Mouse (Mus musculus): Measurements from ENCODE around the gene Mrpl12.
A peak's percentile ranks its signal among the peaks of the same experiment; 100 is the strongest.

Mrpl12 gene

GRCm38 (mm10) chr11:120472052-120472451 is 12.4 kb upstream of the Mrpl12 start:
- DNase-seq (ENCODE audit: low spot score), result no peak

DNA sequence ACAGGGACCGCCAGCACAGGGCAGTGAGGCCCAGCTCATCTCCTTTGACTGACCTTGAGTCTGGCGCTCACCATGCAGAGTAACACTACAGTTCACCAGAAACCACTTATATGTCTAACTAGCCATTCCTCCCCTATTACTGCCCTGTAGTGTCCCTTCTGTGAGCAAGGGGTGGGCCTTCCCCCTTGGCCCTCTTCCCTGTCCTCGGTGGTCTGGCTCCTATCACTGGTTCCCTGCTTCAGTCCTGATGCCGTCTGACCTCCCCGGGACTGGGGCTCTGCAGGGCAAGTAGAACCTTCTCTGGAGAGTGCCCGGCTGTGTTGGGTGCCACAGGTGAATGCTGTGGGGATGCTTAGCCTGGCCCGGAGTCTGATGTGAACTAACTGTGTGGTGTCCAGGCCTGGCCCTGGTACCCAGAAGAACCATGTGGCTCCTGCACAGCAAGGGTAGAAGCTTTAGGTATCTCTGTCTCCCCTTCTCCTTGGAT is 922 bp upstream of the Mrpl12 start:
- no peak for DNase-seq (ENCODE audit: low spot score)

DNA sequence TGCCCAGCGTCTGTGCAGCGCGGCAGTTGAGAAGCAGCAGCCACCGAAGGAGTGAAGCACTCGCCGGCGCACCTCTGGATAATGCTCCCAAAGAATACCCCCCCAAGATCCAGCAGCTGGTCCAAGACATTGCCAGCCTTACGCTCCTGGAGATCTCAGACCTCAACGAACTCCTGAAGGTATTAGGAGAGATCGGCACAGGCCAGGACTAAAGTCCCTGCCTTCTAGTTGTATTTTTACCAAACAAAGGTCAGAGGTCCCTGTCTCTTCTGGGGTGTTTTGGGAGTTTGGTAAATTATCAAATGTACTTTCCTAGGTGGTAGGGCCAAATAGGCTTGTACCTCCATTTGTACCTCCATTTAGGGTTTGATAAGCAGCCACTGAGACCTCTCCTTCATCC is 838 bp downstream of the Mrpl12 start:
- DNase-seq (ENCODE audit: low spot score), result no peak

GRCm38 (mm10) chr11:120488516-120488915 is 4.1 kb downstream of the Mrpl12 start:
- DNase-seq (ENCODE audit: low spot score), result no peak

DNA sequence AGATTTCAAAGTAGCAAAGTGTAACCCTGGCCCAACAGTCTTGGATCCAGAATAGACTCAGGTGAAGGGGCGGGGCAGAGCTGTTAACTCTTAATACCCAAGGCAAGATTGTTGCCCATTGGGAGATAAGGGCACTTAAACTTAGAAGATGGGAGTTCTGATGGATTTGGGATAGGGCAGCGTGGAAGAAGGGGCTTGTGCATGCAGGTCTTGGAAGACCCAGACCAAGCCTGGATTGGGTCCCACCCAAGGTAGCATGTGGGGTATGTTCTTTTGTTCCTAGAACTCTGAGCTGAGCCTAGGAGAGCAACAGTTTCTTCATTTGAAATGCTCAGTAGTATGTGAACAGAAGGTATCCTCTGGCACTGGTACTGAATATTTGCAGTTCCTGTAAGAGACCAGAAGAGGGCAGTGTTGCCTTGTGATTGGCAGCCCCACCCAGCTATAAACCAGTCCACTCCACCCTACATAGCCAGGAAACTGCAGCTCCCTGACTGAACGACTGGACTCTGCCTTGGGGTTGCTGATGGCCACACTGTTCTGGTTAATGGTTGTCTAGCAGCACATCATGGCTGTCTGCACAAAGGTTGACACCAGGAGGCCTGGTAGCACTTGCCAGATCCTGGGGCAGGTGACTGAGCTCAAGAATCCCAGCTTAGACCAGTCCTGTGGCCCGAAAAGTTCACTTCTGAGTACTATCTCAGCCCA is 4.8 kb downstream of the Mrpl12 start:
- peak; percentile 92 for DNase-seq (ENCODE audit: low spot score)

DNA sequence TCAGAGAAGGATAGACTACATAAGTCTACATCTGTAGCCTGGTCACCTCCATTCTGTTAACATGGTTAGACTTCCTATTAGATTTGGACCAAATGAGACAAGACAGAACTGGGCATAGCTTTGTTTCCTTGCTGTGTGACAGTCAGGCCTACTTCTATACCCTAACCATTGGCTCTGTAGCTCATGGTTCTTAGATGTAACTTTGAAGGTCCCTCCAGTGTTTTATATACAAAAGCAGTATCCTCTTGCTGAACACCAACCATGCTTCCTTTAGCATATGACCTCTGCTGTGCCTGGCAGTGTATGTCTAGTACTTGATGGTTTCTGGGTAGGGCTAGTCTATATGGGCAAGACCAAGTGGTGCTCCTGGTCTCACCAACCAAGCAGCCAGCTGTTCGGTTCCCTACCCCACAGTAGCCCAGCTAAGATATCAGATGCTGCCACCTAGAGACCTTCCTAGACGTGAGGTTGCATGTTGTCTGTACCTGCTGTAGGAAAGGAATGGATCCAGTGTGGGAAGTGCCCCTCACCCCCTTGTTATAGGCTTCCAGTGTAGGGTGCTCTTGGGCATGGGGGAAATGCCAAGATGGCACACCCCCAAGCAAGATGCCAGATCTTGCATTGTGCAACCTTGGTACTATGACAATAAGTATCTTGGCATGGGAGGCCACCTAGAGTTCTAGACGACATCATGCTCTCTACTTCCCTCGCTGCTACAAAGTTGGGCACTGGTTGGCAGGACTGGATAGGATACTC is 6.1 kb downstream of the Mrpl12 start:
- no peak for DNase-seq (ENCODE audit: low spot score)

- DNase-seq (ENCODE audit: low spot score), result peak; percentile 93
These were observed 7.1 kb downstream of the Mrpl12 start, which contains the start of gene Slc25a10 for GRCm38 (mm10) chr11:120491317-120492023. Gene Slc25a10, plus strand, starts transcription at chr11:120491840.

GRCm38 (mm10) chr11:120492024-120492877 is 7.8 kb downstream of the Mrpl12 start:
- peak; percentile 73 for DNase-seq (ENCODE audit: low spot score)

DNA sequence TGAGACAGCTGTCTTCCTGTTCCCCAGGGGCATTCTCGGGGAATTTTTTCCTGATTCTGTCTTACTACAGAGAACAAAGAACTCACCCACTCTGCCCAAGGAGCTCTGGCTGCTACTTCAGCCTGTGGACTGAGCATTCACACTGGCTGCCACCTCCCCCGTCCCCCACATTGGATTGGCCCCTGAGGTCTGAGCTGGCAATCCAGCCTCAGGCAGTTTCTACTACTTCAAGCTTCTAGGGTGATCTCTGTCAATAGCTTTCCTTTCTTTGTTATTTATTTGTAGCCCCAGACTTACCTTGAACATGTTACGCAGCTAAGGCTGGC is 8.4 kb downstream of the Mrpl12 start:
- no peak for DNase-seq (ENCODE audit: low spot score)

DNA sequence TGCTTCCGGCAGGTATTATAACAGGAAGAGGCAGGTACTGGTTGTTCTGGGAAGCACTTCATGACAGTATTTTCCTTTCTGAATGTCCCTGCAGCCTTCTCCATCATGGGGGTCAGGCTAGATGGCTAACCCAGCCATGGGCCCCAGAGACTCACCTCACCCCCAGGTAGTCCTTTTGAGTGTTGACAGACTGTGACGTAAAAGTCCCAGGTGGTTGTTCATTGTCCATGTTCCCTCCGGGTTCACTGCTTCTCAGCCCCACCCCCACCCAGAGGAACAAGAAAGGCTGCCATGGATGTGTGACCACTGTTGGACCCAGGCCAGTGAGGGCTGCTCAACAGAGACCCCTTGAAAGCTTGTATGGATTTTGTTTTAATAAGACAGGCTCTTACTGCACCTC is 8.9 kb downstream of the Mrpl12 start:
- DNase-seq (ENCODE audit: low spot score), result peak; percentile 55

- DNase-seq (ENCODE audit: low spot score), result no peak
These were observed 9.5 kb downstream of the Mrpl12 start for GRCm38 (mm10) chr11:120493911-120494310.

GRCm38 (mm10) chr11:120497436-120497835 is 13.0 kb downstream of the Mrpl12 start:
- no peak for DNase-seq (ENCODE audit: low spot score)

- no peak for DNase-seq (ENCODE audit: low spot score)
These were observed 13.8 kb downstream of the Mrpl12 start for GRCm38 (mm10) chr11:120498226-120498625.

DNA sequence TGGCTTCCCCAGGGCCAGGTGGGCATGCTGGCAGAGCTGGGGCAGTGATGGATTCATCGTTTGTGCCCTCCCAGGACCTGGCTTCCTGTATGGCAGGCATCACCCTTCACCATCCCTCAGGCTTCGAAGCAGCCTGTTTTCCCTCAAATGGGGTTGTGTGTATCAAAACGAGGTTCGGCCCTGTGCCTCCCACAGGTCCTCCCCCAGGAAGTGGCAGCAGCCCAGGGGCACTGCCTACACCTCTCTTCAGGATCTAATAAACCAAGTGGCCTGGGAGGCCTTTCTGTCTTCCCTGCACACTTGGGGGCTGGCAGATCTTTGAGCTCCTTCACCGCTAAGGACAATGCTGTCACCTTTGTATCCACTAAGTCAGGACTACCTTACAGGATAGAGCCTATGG is 14.5 kb downstream of the Mrpl12 start:
- DNase-seq (ENCODE audit: low spot score), result no peak

DNA sequence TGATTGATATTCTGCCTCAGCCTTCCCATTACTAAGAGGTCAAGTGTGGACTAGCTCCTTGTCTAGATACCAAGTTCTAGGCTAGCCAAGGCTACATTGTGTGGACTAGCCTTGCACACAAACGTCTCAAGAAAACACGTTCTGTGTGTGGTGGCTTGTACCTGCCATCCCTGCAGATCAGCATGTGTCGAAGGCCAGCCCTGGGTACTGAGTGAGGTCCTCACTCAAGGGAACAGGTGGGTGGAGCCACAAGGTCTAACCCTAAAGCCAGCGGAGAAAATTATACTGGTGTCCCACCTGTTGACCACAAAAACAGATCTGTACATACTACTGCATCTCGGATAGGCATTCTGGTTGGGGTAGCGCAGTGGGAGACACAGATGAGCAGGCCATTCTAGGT is 15.5 kb downstream of the Mrpl12 start:
- peak; percentile 38 for DNase-seq (ENCODE audit: low spot score)

- DNase-seq (ENCODE audit: low spot score), result no peak
These were observed 15.9 kb downstream of the Mrpl12 start for GRCm38 (mm10) chr11:120500357-120500756.

- DNase-seq (ENCODE audit: low spot score), result no peak
These were observed 16.6 kb downstream of the Mrpl12 start for GRCm38 (mm10) chr11:120501018-120501417.

DNA sequence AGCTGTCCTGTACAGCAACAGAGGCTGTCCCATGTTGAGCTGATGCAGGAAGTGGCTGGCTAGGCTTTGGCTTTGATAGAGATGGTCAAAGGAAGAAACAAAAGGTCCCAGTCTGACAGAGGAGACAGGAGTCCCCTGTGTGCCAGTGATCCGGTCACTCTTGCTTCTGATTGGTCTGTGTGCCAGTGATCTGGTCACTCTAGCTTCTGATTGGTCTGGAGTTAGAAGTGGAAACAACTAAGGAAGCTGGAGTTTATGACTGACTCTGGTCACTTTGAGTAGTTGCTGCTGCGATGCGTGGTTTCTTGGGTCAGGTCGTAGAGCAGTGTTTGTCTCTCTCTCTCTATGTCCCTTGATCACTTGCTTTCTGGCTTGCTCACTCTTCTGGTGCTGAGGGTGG is 17.3 kb downstream of the Mrpl12 start:
- no peak for DNase-seq (ENCODE audit: low spot score)

DNA sequence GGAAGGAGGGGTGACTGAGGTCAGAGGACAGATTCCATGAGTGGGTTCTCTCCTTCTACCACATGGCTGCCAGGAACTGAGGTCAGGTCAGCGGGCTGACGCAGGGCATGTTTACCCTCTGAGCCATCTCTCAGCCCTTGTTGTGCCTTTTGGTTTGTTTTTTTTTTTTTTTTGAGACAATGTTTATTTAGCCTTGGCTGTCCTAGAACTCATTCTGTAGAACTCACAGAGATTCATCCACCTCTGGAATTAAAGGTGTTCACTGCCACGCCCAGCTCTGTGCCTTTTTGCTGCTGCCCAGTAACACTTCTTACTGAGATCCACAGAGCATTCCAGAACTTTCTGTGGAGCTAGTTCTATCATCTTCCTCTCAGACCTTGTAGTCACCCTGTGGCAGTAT is 21.2 kb downstream of the Mrpl12 start:
- DNase-seq (ENCODE audit: low spot score), result no peak

DNA sequence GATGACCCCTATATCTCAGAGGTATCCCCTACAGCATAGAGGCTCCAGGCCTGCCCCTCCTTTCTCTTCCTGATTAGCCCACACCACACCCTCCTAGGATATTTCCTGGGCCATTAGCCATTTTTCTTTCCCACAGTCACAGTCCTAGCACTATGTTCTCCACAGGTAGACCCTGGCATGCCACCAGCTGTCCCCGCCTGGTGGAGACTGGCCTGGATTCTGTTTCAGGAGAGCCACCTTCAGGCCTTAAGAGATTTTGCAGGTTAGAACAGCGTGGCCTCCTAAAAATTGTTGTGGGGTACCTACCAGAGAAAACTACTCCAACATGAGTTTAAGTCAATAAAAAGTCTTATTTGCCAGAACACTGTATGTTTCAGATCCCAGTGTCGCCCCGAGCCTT is 22.5 kb downstream of the Mrpl12 start:
- no peak for DNase-seq (ENCODE audit: low spot score)

DNA sequence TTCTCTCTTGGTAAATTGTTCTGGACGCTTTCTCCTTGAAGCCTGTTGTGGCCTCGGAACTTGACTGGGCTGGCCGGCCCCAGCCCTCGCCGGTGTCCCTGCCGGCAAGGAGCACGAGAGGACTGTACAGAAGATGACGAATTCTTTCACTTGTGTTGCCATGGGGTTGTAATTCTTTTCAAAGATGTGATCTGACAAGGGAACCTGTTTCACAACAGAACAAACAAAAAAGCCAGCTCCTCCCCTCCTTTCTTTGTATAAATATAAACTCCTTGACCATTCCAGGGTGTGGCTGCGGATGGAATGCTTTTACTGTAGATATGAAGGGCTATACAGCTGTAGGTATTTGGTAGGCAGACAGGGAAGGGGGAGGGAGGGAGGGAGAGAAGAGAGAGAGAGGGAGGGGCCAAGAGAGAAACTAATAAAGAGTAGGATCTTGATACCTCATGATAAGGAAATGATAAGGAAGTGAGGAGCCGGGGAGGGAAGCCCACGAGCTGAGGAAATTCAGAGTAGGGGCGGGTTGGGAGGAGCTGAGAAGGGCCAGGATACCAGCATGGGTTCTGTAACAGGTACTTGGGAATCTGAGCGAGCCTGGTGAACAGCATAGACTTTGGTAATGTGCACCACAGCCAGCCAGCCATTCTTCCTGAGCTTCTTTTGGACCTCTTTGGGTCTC is 23.3 kb downstream of the Mrpl12 start:
- DNase-seq (ENCODE audit: low spot score), result peak; percentile 69

All from yolk sac, embryonic 10.5 days (tissue).